Mouse (Mus musculus): ENCODE data around the gene Gpatch2. TPM values are rescaled to one million over a fixed set of nuclear protein-coding genes. Genes with fewer than 3 reads are reported as not detected.
A peak's percentile ranks its signal among the peaks of the same experiment; 100 is the strongest.

Gpatch2 gene
- total and polyA plus RNA-seq, 3 experiments, result 5.4 to 29.1 (median 20.2) TPM

GRCm38 (mm10) chr1:187369049-187369448 lies 153.7 kb downstream of the Gpatch2 start:
- no peak for DNase-seq

GRCm38 (mm10) chr1:187373506-187373905 lies 158.2 kb downstream of the Gpatch2 start:
- DNase-seq, result no peak

- DNase-seq, result no peak
Measured at GRCm38 (mm10) chr1:187374418-187374817, 159.1 kb downstream of the Gpatch2 start.

- DNase-seq, result no peak
Measured at GRCm38 (mm10) chr1:187376946-187377671, 161.8 kb downstream of the Gpatch2 start.

GRCm38 (mm10) chr1:187377865-187378524 lies 162.7 kb downstream of the Gpatch2 start:
- DNase-seq, result no peak

GRCm38 (mm10) chr1:187389476-187389875 lies 174.2 kb downstream of the Gpatch2 start:
- DNase-seq, result peak; percentile 24

GRCm38 (mm10) chr1:187400834-187401233 lies 185.5 kb downstream of the Gpatch2 start:
- no peak for DNase-seq

Other genes with a start within 250 kb of the Gpatch2 start
- gene D1Pas1, start 248.1 kb upstream of the Gpatch2 start, total RNA-seq (2021), result under 1 TPM in 1 of 2 experiments, not detected in 1; 0.09 TPM
- gene D1Pas1, start 248.1 kb upstream of the Gpatch2 start, polyA plus RNA-seq (2012; rRNA removed), result not detected in 2 replicates
- gene Spata17, start within 50 bp of the Gpatch2 start, total RNA-seq (2021), result 1 to 10 TPM in 1 of 2 experiments, under 1 TPM in 1; 0.52 to 1.8 TPM
- 0.09 and 0.59 TPM in 2 replicates for gene Spata17, start within 50 bp of the Gpatch2 start, polyA plus RNA-seq (2012; rRNA removed)